Mouse (Mus musculus): Measurements from ENCODE around the gene Nr3c2.

The Nr3c2 gene

DNA sequence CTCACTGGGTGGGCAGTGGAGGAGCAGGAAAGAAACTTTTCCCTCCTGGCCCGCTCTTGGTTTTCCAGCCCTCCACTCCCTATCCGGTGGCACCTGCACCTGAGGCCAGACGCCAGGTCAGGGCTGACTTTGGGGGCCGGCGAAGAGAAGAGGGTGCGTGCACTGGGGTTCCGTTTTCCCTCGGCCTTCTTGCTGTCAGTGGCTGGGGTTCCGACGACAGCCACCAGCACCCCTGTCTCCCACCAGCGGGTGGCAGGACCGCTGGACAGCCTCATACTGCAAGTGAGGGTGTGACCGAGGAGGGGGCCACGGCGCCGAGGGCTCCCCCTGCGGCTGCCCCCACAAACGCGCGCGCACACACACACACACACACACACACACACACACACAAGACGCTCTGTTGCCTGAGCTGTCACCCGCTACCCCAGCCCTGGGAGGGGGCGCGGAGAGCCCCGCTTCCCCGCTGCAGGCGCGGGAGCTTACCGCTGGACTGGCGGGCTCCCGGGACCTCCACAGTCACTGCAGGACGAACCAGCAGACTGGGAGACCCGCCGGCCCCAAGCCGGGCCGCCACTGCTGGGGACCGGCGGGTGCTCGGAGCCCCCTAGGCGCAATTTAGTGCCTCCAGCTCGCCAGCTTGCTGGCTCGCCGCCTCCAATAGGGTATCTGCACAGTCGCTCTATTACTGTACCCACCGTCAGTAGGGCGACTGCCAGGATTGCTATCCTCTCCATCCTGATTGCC lies at the start of gene Nr3c2:
Gene Nr3c2 (plus strand): TSS at position 32 of the 744 bp plus-strand sequence.
- peak; percentile 41 to 42 for DNase-seq

DNA sequence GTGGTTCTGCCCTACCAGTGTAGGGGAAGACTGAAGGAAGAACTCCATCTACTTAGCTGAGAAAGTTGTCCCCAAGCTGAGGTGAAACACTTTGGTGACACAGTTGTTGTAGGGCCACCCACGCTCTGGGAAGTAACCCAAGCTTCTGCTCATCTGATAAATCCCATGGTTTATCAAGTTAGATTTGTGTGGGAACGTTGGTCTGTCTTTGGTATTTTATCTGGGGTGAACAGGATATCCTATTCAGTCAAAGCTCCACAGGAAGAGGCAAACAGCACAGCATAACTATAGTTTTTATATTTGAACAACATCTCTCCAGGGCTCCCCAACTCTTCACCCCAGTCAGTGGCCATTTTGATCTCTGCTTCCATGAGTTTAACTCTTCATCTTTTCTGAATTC lies 40.7 kb upstream of the Nr3c2 start:
- no peak for DNase-seq

DNA sequence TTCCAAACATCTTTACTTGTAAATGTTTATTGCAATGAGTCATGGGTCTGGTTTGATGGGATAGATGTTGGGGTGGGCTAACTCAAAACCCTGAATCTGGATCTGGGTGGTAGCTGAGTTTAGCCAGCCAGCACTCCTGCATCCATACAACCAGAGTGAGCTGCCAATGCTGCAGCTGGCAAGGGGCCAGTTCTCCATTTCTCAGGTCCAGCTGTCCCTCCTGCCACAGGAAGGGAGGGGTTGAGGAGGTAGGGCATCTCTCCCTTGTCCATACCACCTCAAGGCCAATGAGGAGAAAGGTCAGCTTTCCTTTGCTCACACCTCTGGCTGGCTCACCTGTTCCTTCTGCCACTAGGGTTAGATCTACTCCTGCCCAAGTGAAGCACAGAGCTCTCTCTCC lies 39.5 kb upstream of the Nr3c2 start:
- peak; percentile 45 to 62 for DNase-seq

DNA sequence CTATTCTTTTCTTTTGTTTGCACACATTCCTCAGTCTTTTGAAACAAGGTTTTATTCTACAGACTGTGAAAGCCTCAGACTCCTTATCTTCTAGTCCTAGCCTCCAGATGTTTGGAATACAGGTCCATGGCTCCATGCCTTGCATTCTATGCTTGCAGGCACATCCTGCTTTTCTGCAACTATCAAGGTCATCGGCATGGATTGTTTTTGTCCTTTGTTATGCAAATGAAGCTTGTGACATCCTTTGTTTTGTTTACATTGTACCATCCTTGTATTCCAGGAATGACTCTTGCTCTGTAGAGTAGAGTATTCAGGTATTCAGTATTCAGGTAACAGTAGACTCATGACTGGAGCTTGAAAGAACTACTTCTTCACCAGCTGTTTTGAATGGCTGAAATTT lies 36.2 kb upstream of the Nr3c2 start:
- no peak for DNase-seq

DNA sequence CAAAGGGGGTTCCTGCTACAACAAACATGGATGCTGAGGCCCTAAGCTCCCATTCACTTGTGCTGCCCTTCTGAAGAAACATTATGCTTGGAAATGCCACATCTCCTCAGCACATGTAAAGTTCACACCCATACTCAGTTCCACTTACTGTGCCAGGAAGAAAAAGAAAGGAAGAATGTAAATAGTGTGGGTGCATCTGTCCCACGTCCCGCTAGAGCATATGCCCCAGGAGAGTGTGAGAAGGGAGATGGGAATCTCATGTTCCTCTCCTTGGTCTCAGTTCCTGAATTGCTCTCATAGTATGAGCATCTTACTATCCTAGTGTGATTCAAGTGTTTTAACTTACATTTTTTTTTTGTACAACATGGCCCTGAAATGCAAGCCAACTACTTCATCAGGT lies 22.4 kb upstream of the Nr3c2 start:
- DNase-seq, result no peak

DNA sequence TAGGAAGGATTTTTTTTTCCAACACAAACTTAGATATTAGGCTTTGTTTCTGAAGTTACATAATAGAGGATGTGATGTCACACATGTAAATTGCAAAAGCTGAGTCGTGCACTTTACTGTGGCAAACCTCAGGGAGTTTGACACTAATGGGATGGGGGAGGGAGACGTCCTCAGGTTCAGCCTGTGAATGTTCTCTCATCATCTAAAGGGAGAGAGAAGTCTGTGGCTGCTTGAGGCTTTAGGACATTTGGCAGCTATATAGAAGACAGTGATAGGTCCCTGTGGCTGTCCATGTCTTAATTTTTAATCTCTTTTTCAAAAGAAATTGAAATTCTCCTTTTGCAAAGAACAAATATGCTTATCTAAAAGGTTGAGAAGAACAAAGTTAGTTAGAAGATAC lies 2.2 kb upstream of the Nr3c2 start:
- DNase-seq, result no peak

DNA sequence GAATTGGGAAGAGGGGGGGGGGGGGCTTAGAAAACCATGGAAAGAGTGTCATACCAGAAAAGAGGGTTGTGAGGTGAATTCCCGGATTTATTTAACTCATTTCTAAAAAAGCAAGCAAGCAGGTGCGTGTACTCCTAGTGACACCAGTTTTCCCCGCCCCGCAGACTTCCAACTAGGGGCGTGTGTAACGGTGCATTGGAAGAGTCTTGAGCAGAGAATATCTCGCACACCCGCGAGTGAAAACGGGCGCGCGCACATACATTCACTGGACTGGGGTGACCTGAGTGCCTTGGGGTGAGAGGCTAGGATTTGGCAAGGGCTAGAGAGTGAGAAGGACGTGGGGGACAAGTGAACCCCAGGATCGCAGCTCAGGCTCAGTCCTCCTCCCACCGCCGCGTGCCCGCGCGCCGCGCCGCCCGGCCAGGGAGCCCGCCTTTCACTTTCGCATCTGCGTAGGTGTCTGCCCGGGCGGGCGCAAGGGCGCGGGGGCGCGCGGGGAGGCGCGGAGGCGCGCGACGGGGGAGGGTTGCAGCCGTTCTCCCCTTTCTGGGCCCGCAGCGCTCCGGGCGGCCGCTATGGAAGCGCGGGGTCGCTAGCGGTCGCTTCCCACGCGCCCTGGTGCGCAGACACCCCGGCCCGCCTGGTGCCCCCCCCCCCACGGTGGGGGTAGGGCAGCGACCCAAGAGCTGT lies 376 bp upstream of the Nr3c2 start:
- peak; percentile 52 to 59 for DNase-seq

DNA sequence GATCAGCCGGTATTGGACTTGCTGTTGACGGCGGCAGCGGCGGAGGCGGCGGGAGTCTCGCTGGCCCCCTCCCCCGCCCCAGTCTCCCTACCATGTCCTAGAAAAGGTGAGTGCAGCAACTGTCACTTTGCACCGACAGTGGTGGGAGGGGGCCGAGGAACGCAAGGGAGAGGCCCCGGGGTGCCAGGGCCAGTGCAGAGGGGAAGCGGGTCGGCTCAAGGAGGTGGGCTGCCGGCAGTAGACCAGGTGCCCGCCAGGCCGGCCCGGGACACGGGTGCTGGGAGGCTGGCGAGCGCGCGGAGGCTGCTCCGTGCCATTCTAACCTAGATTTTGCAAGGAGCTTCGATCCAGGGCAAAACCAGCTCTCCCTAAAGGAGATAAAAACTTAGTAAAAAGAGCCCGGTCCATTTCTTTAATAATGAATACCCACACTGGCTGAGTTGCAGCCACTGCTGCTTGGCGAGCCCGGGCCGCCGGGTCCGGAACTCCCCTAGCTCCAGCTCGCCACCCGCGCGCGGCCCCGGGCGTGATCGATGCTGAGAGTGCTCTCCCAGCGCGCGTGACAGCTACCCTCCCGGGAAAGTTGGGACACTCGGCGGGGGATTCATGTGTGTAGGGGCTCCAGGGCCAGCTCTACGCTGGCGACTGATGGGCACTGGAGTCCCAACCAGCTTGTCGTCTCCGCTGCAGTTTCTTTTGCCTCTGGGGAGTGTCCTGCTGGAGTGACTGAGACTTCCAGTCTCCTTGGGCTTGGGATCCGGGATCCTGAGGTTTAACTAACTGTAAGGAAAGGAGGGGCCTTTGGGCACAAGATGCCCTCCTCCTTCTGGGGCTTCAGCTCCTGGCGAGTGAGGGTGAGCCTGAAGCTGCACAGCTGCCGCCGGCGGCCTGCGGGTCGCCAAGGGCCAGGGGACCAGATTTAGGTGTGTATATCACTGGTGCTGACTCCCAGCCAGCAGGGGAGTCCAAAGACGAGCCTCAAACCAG lies 1.2 kb downstream of the Nr3c2 start:
- DNase-seq, result peak; percentile 35 to 36

DNA sequence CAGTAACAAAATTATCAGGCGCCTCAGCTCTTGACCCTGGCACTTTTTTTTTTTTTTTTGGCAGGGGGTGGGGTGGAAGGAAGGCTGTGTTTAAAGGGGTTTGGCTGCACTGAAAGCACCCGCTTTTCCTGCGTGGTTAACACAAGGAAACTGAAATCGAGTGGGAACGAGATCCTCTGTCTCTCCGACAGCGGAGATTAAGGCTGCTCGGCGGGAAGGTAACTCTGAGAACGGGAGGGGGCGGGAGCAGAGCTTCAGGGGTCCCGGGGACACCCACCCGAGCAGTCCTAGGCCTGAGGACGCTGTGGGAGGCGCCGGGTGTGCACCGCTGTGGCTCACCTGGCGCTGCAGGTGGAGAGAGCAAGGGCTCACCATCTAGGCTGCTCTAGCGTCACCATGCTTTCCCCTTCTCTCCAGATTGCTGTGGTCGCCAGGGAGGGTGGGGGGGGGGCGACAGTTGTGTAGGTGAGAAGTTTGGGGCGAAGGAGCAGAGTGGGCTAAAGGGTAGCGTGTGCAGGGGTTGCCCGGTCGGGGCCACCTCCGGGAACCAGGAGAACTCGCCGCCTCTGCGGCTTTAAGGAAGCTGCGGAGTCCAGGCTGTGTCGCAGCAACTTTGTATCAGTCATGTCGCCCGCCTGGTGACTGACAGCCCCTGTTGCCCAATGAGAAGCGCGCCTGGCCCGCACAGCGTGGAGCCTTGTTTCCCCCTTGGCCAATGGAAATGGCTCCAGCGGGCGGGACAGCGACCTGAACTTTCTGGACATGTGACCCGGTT lies 2.4 kb downstream of the Nr3c2 start:
- peak; percentile 96 to 97 for DNase-seq

DNA sequence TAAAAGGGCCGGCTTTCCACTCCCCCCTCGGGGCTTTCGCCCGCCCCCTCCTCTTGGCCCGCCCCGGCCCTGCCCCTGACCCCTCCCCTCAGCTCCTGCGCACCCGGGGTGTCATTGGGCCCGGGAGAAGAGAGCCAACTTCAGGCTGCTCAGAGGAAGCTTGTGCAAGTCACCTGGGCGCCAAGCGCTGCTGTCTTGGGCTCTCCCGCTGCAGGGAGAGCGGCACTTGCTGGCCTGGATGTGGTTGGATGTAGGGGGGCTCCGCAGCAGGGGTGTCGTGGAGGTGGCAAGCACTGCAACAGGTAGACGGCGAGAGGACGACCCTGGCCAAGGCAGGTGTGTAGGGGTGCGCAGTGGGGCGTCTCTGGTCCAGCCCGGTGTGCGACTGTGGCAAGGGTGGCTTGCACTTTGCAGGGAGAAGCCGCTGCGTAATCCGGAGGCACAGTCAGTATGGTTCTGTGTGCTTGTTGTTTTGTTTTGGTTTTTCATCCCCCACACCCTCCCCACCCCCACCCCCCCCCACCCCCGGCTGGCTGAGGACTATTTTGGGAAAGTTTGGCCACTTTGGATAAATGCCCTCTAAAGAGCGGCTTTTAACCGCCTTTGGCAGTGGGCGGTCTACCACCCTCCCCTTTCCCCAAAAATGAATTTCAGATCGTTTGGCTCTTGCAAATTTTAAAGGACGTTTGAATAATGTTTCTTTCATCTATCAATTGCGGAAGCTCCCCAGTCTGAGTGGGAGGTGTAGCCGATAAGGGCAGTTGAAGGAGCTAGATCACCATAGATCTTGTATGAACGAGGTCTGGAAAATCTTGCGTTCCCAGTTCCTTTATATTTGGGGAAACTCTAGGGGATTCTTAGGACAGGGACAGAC lies 3.2 kb downstream of the Nr3c2 start:
- DNase-seq, result no peak

DNA sequence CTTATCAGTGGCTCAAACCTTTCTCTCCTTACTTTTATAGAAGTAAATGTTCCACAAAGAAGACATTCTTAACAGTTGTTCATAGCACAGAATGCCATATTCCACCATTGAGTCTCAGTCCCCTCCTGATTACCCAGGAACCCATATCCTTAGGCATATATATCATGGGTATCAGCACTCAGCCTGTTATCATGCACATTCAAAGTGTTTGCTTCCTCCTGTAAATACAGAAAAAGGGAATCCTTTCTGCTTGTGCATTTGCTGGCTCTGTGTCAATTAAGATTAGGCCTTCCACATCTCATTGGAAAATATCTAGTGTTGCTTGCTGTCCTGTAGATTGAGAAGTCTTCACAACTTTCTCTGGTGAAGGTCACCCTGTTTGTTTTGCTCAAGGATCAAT lies 12.0 kb downstream of the Nr3c2 start:
- DNase-seq, result no peak

DNA sequence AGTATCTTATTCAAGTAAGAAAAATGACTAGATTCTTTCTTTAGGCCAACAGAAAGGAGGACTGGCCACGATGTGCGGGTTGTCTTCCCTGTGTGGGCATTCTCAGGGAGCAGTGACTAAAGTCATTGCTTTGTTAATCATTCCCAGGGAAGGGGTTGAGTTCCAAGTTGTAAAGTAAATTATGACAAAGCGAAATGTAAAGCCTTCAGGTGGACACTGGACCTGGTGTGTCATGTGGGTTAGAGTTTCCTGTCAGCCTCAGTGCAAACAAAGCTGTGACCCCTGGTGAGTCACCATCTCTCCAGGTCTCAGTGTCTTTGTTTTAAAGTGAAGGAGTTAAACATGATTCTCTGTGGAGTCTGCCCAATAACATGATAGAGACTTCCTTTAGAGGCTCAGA lies 13.4 kb downstream of the Nr3c2 start:
- DNase-seq, result no peak

DNA sequence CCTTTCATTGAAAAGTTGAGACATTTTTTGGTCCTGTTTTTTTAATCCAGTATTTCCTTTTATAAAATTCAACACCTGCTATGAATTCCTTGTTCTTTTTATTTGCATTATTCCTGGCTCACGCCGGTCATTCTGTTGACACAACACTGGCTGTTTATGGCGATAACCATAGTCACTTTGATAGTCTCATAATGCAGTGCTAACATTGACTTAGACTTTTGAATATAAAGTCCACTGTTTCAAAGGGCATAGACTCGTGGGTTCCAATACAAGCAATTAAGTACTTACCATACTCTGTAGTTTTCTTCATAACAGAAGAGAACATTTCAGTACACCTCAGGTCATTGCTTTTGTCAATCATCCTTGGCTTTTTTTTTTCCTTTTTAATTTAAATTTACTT lies 14.0 kb downstream of the Nr3c2 start:
- DNase-seq, result no peak

DNA sequence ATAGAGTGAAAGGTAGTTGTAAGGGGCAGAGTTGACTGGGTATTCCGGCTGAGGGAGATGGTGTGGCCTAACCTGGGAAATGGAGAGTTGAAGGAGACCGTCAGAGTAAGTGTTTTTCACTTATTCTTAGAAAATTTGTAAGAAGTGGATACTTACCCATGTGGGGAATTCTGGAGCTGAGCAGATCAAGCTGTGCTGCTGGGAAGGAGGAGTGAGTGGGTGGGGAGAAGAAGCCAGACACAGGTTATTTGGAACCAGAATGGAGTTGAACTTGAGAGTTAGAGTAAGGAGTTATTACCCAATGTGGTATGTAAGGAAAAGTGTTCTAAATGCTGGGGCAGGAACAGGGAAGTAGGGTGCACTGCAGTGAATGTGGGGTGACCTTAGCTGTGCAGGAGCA lies 16.0 kb downstream of the Nr3c2 start:
- no peak for DNase-seq

DNA sequence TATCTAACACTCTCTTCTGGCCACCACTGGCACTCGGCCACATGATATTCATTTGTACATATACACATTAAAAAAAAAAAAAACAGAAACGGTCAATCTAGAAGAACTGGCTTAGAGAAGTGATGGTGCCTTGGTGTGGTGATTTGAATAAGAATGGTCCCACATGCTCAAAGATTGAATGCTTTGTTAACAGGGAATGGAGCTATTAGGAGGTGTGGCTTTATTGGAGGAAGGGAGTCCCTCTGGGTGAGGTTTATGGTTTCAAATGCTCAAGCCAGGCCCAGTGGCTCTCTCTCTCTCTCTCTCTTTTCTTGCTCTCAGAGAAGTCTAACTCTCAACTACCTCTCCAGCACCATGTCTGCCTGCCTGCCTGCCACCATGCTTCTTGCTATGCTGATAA lies 20.3 kb downstream of the Nr3c2 start:
- DNase-seq, result no peak

DNA sequence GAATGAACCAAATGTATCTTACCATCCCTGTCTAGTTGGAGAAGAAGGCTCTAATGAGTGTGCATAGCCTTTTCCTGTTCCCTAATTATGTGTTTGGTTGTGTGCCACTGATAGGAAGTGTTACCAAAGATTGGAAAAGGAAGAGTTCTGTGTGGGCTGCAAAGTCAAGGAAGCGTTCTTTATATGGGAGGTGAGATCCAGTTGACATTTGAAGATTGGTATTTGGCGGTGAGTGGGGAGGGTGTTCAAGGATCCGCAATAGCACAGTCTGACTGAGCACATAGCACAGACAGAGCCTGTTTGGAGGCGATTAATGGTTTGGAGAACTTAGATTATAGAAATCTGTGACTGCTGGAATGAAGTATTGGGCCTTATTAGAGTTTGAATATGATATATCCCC lies 24.9 kb downstream of the Nr3c2 start:
- DNase-seq, result no peak

DNA sequence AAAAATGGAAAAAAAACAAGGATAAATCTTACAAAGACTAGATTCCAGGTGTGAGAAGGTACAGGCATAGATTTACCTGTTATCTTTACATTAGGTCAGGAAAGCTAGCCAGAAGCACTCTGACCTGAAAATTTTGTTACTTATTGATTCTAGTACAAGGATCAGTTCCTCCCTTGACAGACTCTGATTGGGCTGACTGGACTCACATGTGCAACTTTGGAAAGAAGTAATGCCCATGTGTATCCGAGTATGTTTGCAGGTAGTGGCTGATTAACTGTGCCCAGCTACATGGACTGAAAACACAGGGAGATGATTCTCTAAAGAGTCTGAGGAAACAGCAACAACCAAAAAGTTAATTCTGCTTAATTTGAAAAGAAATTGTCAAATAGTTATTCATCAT lies 29.1 kb downstream of the Nr3c2 start:
- DNase-seq, result no peak

DNA sequence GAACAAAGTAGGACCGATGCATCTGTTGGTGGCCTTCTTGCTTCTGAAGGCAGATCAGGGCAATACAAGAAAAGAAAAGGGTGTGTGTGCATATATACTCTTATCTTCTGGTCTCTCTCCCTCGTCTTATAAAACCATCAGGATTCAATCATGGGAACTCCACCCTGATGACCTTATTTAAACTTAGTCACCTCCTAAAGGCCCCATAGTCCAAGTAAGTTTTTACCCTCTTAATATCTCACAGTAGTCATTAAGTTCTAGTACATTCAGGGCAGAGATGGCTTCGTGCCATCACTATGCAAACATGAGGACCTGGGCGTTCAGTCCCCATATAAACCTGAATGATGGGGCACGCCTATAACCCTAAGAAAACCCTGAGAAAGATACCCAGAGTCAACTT lies 29.6 kb downstream of the Nr3c2 start:
- DNase-seq, result no peak

DNA sequence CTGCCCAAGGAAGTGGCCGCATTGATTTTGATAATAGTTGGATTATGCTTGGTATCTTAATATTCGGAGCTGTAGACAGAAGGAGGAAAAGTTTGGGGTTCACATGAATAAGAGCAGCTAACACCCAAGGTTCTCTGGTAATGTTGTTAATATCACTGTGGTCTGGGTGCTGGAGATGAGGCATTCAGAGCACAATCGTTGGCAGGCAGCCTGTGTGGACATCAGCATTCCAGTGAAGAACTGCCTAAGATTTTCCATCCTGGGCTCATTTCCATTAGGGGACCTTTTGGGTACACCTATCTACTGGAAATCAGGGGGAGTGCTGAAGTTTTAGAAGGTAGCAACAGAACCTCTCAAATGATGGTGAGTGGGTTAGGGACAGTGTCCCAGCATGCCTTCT lies 65.8 kb downstream of the Nr3c2 start:
- no peak for DNase-seq

DNA sequence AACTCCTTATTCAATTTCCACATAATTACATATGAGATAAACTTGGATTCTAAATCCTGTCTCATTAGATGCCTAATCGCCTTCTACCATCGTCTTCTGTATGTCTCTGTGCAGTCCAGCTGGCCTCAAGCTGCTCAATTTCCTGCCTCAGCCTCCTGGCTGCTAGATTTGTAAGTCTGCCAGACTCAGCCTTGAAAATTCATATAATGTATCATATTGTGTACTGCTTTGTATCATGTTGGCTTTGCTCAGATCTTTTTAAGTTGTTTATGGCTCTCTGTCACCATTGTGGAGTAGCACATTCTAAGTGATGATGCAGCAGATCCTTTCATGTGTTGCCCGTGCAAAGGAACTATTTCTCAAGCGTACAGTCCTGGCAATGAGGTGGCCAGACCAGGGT lies 71.9 kb downstream of the Nr3c2 start:
- DNase-seq, result no peak

DNA sequence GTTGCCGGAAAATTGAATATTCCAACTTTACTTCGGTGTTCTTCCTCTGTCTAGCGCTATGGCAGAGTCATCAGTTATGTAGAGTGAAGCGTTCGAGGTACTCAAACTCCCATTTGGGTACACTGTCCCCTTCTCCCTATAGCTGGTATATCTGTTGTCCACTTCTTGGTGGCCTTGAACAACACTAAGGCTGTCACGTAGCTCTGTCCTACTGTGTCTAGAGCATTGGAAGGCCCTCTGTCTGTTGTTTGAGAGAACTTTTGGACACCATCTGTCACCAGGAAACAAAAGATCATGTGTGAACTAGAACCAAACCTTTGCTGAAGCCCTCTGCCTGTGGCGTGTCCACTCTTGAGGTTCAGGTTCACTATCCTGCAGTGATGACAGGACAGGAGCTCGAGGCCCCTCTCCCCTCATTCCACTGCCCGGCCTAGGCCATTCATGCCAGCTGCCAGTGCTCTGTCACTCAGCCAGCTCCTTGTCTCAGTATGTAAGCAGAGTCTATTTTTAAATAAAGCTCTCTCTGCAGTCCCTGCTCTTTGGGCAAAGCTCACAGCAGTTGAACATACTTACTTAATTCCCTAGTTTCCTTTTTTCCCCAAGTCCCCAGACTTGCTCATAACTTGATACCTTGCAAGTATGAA lies 72.6 kb downstream of the Nr3c2 start:
- DNase-seq, result peak in 1 of 2 experiments; percentile 12
